Mouse (Mus musculus) G1E (cell line): ENCODE data around the gene Fam198a. TPM values are rescaled to one million over a fixed set of nuclear protein-coding genes. Genes with fewer than 3 reads are reported as not detected.

ENCODE experiments used
- ATAC-seq: 2 replicates; pipeline ENCODE4 v1.8.0; 2016; ENCODE audit warnings: mild to moderate bottlenecking; ENCODE audit not compliant: insufficient number of reproducible peaks, poor library complexity, low FRiP score, severe bottlenecking; ENCODE audit errors: extremely low read depth
- DNase-seq: peaks from one replicate; pipeline ENCODE4 v3.0.0; 2012; ENCODE audit warnings: low spot score
- H3K27me3 ChIP-seq: 2 replicates; pipeline ENCODE4 v1.6.1; 2012; ENCODE audit warnings: mild to moderate bottlenecking, low read length, inconsistent platforms; ENCODE audit not compliant: insufficient read depth
- H3K36me3 ChIP-seq: replicated peaks from 2 replicates; pipeline ENCODE3; 2012; ENCODE audit warnings: mild to moderate bottlenecking, inconsistent platforms
- H3K4me1 ChIP-seq: 2 replicates; pipeline ENCODE4 v1.6.1; 2012; ENCODE audit warnings: low read depth, low read length, inconsistent platforms, mixed read lengths; ENCODE audit not compliant: insufficient read depth
- H3K4me3 ChIP-seq: 2 replicates; pipeline ENCODE4 v1.5.1; 2012; ENCODE audit warnings: low read depth, mild to moderate bottlenecking, inconsistent platforms, low read length, moderate library complexity, mixed read lengths
- H3K9me3 ChIP-seq: replicated peaks from 2 replicates; pipeline ENCODE4 v1.6.1; 2012; ENCODE audit warnings: inconsistent platforms
- CTCF ChIP-seq: IDR thresholded peaks from 2 replicates; pipeline ENCODE4 v1.5.1; 2012; ENCODE audit warnings: low read depth, low read length, inconsistent platforms, mixed read lengths
- GATA1 ChIP-seq: IDR thresholded peaks from 2 replicates; pipeline ENCODE4 v1.6.1; 2012; ENCODE audit warnings: borderline replicate concordance, low read length, inconsistent platforms, mixed read lengths
- GATA2 ChIP-seq: IDR thresholded peaks from 2 replicates; pipeline ENCODE4 v1.6.1; 2012; ENCODE audit warnings: low read depth, low read length, inconsistent platforms, borderline replicate concordance
- POLR2AphosphoS5 ChIP-seq: IDR thresholded peaks from 2 replicates; pipeline ENCODE4 v1.6.1; 2012; ENCODE audit warnings: low read depth, low read length, inconsistent platforms; ENCODE audit not compliant: insufficient replicate concordance
- TAL1 ChIP-seq: conservative IDR thresholded peaks from 2 replicates; pipeline ENCODE4 v1.6.1; 2012; ENCODE audit warnings: low read depth, low read length, inconsistent platforms, mixed read lengths
- polyA plus RNA-seq: library from polyadenylated mRNA; stranded (reverse); fragments of >175 nt; gene quantifications from 2 replicates; pipeline ENCODE4 v1.2.3, GENCODE M21; 2012
- total RNA-seq, 2 experiments: library from RNA; stranded (forward) in 1 of 2; stranded (reverse) in 1 of 2; fragments of 200-1000 nt in 1 of 2; fragments of >200 nt in 1 of 2; fragmentation: Nextera tagmentation in 1 of 2; gene quantifications; 2 replicates each; pipeline ENCODE4 v1.2.3; 2014 to 2017

Fam198a gene
- total and polyA plus RNA-seq, 3 experiments = not detected

GRCm38 (mm10) chr9:121951114-121951423 lies 281 bp downstream of the Fam198a start:
- no peak for ATAC-seq

GRCm38 (mm10) chr9:121952596-121952995 lies 1.8 kb downstream of the Fam198a start:
- TF ChIP-seq TAL1 (no peak), GATA2 (no peak), POLR2AphosphoS5 (no peak), GATA1 (no peak), CTCF (no peak)
- Histone ChIP-seq H3K27me3 (peaks cover 7% of the 10 kb centered on the region), H3K4me3 (no peak overlapping the region), H3K9me3 (no peaks in the 10 kb centered on the region), H3K36me3 (no peaks in the 10 kb centered on the region), H3K4me1 (no peaks in the 10 kb centered on the region)
- ATAC-seq = no peak
- no peak for DNase-seq

More at GRCm38 (mm10) chr9:121951114-121951423, 281 bp downstream of the Fam198a start:
- Histone ChIP-seq H3K4me1 (no peaks in the 10 kb centered on the region), H3K27me3 (peaks cover 7% of the 10 kb centered on the region), H3K9me3 (no peaks in the 10 kb centered on the region), H3K36me3 (no peaks in the 10 kb centered on the region), H3K4me3 (no peak overlapping the region)
- no peak for DNase-seq
- TF ChIP-seq GATA1 = no peak
- no peak for TF ChIP-seq GATA2
- TF ChIP-seq POLR2AphosphoS5 = no peak
- no peak for TF ChIP-seq CTCF
- TF ChIP-seq TAL1 = no peak

- Histone ChIP-seq H3K9me3 (no peaks in the 10 kb centered on the region), H3K4me1 (no peaks in the 10 kb centered on the region), H3K27me3 (no peaks in the 10 kb centered on the region), H3K36me3 (no peaks in the 10 kb centered on the region), H3K4me3 (no peak overlapping the region)
- DNase-seq = no peak
- TF ChIP-seq POLR2AphosphoS5 (no peak), CTCF (no peak), TAL1 (no peak), GATA2 (no peak), GATA1 (no peak)
- no peak for ATAC-seq
These were observed 9.3 kb downstream of the Fam198a start for GRCm38 (mm10) chr9:121959966-121960635.

GRCm38 (mm10) chr9:121964941-121965340 lies 14.2 kb downstream of the Fam198a start:
- no peaks in the 10 kb centered on the region for H3K9me3 ChIP-seq
- no peaks in the 10 kb centered on the region for H3K36me3 ChIP-seq
- DNase-seq = no peak
- no peak overlapping the region for H3K4me3 ChIP-seq
- no peaks in the 10 kb centered on the region for H3K4me1 ChIP-seq
- H3K27me3 ChIP-seq = no peaks in the 10 kb centered on the region
- TF ChIP-seq CTCF (no peak), GATA1 (no peak), GATA2 (no peak), TAL1 (no peak), POLR2AphosphoS5 (no peak)
- ATAC-seq = no peak

GRCm38 (mm10) chr9:121968258-121968657 lies 17.5 kb downstream of the Fam198a start:
- no peaks in the 10 kb centered on the region for H3K27me3 ChIP-seq
- DNase-seq (no peak), ATAC-seq (no peak)
- H3K4me3 ChIP-seq = no peak overlapping the region
- H3K36me3 ChIP-seq = no peaks in the 10 kb centered on the region
- no peaks in the 10 kb centered on the region for H3K9me3 ChIP-seq
- H3K4me1 ChIP-seq = no peaks in the 10 kb centered on the region
- TF ChIP-seq TAL1 (no peak), CTCF (no peak), GATA1 (no peak), POLR2AphosphoS5 (no peak), GATA2 (no peak)

- no peaks in the 10 kb centered on the region for H3K9me3 ChIP-seq
- H3K4me3 ChIP-seq = no peak overlapping the region
- H3K36me3 ChIP-seq = no peaks in the 10 kb centered on the region
- no peaks in the 10 kb centered on the region for H3K27me3 ChIP-seq
- no peaks in the 10 kb centered on the region for H3K4me1 ChIP-seq
- TF ChIP-seq CTCF (no peak), GATA2 (no peak), TAL1 (no peak), GATA1 (no peak), POLR2AphosphoS5 (no peak)
- ATAC-seq (no peak), DNase-seq (no peak)
These were observed 19.1 kb downstream of the Fam198a start for GRCm38 (mm10) chr9:121969841-121970381.
